Mouse (Mus musculus) kidney, embryonic 15.5 days (tissue): ENCODE data around the gene Stum. TPM values are rescaled to one million over a fixed set of nuclear protein-coding genes. Genes with fewer than 3 reads are reported as not detected.

ENCODE experiments used
- ATAC-seq: fragments of 200-750 bp; cut with Nextera tagmentation; replicated peaks from 2 replicates; pipeline ENCODE4 v1.8.0; 2017; ENCODE audit warnings: moderate TSS enrichment; ENCODE audit not compliant: low FRiP score
- H3K27ac ChIP-seq: fragments of 300-500 bp; sonication (generic); 2 replicates; pipeline ENCODE4 v1.5.1; 2015; ENCODE audit warnings: mild to moderate bottlenecking, inconsistent platforms
- H3K27me3 ChIP-seq: fragments of 300-500 bp; sonication (generic); 2 replicates; pipeline ENCODE4 v1.6.1; 2015; ENCODE audit warnings: inconsistent platforms
- H3K36me3 ChIP-seq: fragments of 300-500 bp; sonication (generic); 2 replicates; pipeline ENCODE4 v1.6.1; 2015; ENCODE audit warnings: inconsistent platforms
- H3K4me1 ChIP-seq: fragments of 300-500 bp; sonication (generic); 2 replicates; pipeline ENCODE4 v1.6.1; 2015; ENCODE audit warnings: inconsistent platforms
- H3K4me2 ChIP-seq: fragments of 300-500 bp; sonication (generic); 2 replicates; pipeline ENCODE4 v1.6.1; 2015; ENCODE audit warnings: moderate library complexity, mild to moderate bottlenecking, inconsistent platforms
- H3K4me3 ChIP-seq: fragments of 300-500 bp; sonication (generic); replicated peaks from 2 replicates; pipeline ENCODE4 v1.5.1; 2015; ENCODE audit warnings: mild to moderate bottlenecking, inconsistent platforms
- H3K9ac ChIP-seq: fragments of 300-500 bp; sonication (generic); 2 replicates; pipeline ENCODE4 v1.6.1; 2015; ENCODE audit warnings: mild to moderate bottlenecking, inconsistent platforms
- H3K9me3 ChIP-seq: fragments of 300-500 bp; sonication (generic); replicated peaks from 2 replicates; pipeline ENCODE4 v1.6.1; 2016; ENCODE audit warnings: inconsistent platforms
- WGBS: fragments of 180-500 bp; shearing (Covaris S2); methylation state at CpG from one replicate; pipeline ENCODE4 v1.1.7; 2015; ENCODE audit warnings: mixed read lengths; 5-methylcytosine and 5-hydroxymethylcytosine counted together
- polyA plus RNA-seq: library from polyadenylated mRNA; unstranded; fragments of >200 nt; fragmentation: Nextera tagmentation; extraction: Ambion mirVana; gene quantifications from 2 replicates; pipeline ENCODE4 v1.2.1, GENCODE M21; 2015

Stum gene
- polyA plus RNA-seq, 1 experiment from 2014 or later = 1.7 TPM

DNA sequence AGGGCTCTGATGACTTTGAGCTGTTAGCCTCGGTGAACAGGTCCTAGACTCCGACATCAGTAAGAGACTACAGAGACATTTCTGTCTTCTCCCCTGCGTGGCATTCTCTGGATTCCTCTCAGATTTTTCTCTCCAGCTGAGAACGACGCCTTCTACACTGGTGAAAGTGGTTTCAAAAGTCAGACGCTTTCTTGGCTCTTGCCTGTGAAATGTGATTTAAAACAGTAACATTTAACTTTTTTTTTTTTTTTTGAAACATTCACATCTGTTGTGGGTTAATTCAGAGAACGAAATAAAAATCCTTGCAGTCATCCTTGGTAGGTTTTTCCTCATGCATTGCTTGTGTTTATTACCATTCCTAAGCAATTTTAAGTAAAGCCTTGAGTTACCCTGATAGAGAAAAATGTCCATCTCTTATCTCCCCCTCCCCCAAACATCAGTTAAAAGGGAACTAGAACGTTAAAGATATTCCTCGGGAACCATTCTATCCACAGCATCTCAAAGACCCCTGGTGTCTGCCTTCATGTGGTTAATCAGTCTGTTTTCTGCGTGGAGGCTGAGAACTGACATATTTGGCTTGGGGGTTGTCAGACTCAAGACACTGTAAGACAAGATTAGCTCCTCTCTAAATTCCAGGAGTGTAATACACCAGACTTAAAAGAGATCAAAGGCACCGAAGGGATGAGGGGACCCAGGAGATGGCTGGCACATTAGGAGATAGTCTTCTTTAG, 95.4 kb downstream of the Stum start:
- 15% methylated on average over 11 of the region's 11 CpGs for WGBS

DNA sequence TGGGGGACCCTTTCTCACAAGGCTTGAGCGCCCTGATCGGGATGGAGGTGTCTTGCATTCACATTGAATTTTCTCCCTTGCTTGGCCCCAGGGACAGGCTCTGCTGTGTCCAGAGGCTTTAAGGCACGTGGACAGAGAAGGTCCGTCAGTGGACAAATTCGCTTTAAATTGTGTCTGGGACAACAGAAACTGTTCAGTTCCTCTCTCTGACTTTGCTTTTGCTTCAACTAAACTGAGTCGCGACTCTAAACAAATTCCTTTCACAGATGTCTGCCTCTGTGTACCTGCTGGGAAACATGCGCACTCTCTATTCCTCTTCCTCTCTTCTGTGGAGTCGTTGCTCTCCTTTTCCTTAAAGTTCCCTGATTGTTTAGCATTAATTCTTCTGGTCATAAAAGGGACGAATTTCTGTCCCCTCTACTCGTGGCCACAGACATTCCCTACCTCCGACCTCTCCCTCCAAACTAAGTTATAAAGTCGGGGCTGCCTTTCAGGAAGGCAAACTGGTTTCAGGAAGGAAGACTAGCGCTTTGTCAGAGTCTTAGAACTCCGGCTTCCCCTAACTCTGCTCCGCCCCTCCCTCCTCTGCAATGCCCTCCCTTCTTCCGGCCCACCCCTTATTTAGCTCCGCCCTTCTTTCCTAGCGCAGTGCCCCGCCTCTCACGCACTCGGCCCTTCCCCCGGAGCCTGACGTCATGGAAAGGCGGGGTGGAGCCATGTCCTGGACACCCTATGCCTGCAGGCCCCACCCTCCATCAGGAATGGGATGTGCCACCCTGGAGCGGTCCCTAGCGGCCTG, 96.2 kb downstream of the Stum start:
- Histone ChIP-seq H3K9ac (peak overlapping the region; percentile 53), H3K36me3 (no peaks in the 10 kb centered on the region), H3K27me3 (no peaks in the 10 kb centered on the region), H3K4me1 (peaks cover 42% of the 10 kb centered on the region), H3K9me3 (no peaks in the 10 kb centered on the region), H3K4me2 (peak overlapping the region; percentile 72), H3K4me3 (peak overlapping the region; percentile 45), H3K27ac (peak overlapping the region; percentile 92)
- 2% methylated on average over 27 of the region's 27 CpGs for WGBS
- ATAC-seq = peak; percentile 98

More for the DNA sequence above, 95.4 kb downstream of the Stum start:
- Histone ChIP-seq H3K36me3 (no peaks in the 10 kb centered on the region), H3K4me2 (peak overlapping the region; percentile 72), H3K27me3 (no peaks in the 10 kb centered on the region), H3K27ac (peak overlapping the region; percentile 92), H3K9me3 (no peaks in the 10 kb centered on the region), H3K4me3 (peak overlapping the region; percentile 45), H3K4me1 (peaks cover 45% of the 10 kb centered on the region), H3K9ac (no peak overlapping the region)
- no peak for ATAC-seq

DNA sequence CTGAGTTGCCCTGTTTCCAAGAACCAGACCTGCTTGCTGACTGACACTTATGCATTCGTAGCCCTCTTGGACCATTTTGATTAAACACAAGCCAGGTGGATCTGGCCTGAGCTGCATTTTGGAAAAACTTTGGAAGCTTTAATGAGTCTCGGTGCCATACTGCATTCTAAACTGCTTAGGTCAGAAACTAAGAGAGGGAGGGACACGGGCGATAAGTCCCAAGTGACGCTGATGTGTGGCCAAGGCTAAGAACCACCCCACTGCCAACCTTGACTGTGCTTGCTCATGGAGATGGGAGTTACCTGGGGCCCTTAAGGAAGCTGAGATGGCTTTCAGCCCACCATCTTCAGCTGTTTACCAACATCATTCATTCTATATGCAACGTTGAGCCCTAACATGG, 98.0 kb downstream of the Stum start:
- no peaks in the 10 kb centered on the region for H3K27me3 ChIP-seq
- no peaks in the 10 kb centered on the region for H3K9me3 ChIP-seq
- no peak overlapping the region for H3K27ac ChIP-seq
- no peak for ATAC-seq
- 87% methylated on average over 6 of the region's 6 CpGs for WGBS
- peaks cover 37% of the 10 kb centered on the region for H3K4me1 ChIP-seq
- no peaks in the 10 kb centered on the region for H3K36me3 ChIP-seq
- H3K4me3 ChIP-seq = no peak overlapping the region
- no peak overlapping the region for H3K9ac ChIP-seq
- no peak overlapping the region for H3K4me2 ChIP-seq

DNA sequence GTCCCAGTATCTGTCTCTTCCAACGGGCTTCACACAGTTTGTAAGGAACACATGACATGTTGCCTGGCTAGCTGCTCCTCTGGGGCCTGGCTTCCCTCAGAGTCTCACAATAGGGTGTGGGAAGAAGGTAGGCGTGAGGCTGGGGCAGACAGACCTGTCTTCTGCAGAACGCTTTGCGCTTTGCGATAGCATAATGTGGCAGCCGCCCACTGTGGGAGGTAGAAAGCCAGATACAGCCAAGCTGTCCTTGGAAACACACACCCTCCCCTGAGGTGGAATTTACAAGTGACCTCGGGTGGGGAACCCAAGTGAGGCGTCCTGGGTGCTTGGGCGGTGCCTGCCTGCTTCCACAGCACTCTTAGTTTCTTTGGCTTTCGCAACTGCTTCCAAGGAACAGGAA, 98.8 kb downstream of the Stum start:
- no peak overlapping the region for H3K4me2 ChIP-seq
- H3K9me3 ChIP-seq = no peaks in the 10 kb centered on the region
- 71% methylated on average over 10 of the region's 10 CpGs for WGBS
- no peaks in the 10 kb centered on the region for H3K27me3 ChIP-seq
- peaks cover 36% of the 10 kb centered on the region for H3K4me1 ChIP-seq
- H3K9ac ChIP-seq = no peak overlapping the region
- no peak overlapping the region for H3K27ac ChIP-seq
- no peak for ATAC-seq
- H3K36me3 ChIP-seq = no peaks in the 10 kb centered on the region
- H3K4me3 ChIP-seq = no peak overlapping the region

DNA sequence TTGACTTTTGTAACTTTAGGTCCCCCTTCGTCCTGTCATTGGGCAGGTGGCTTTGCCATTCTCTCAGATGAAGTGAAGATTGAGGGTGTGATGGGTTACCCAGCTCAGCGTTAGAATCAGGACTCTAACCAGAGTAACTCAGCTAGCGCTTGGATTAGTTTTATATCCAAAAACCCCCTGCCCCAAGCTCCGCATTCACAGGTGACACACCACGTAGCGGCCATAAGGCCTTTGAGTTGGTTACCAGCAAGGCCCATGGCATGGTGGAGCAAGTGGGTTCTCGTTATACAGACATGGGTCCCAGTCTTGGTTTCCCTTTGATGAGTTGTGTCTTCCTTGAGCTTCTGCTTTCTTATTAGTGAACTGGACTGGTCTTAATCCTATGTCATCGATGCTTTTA, 99.4 kb downstream of the Stum start:
- Histone ChIP-seq H3K36me3 (no peaks in the 10 kb centered on the region), H3K9me3 (no peaks in the 10 kb centered on the region), H3K27ac (no peak overlapping the region), H3K9ac (no peak overlapping the region), H3K4me3 (no peak overlapping the region), H3K27me3 (no peaks in the 10 kb centered on the region), H3K4me2 (no peak overlapping the region), H3K4me1 (peaks cover 32% of the 10 kb centered on the region)
- no peak for ATAC-seq
- WGBS = 96% methylated on average over 8 of the region's 8 CpGs

Other genes with a start within 250 kb of the Stum start
- 18.4 and 18.7 TPM in 2 replicates for gene Psen2, start 220.1 kb downstream of the Stum start, polyA plus RNA-seq
- 8.8 and 9.4 TPM in 2 replicates for gene Itpkb, start 153.0 kb downstream of the Stum start, polyA plus RNA-seq
- gene Parp1, start 85.4 kb upstream of the Stum start, polyA plus RNA-seq = 140 and 159 TPM in 2 replicates
- 21.0 and 22.9 TPM in 2 replicates for gene Lin9, start 157.6 kb upstream of the Stum start, polyA plus RNA-seq
- gene Mixl1, start 213.5 kb upstream of the Stum start, polyA plus RNA-seq = 0.39 and 0.59 TPM in 2 replicates
- gene Acbd3, start 242.5 kb upstream of the Stum start, polyA plus RNA-seq = 22.1 and 24.2 TPM in 2 replicates